Mouse (Mus musculus): ENCODE data around the gene Olfr1124. TPM values are rescaled to one million over a fixed set of nuclear protein-coding genes. Genes with fewer than 3 reads are reported as not detected.
"Not testable (repeated sequence)": the region's sequence is repeated elsewhere in the genome, so short reads cannot be mapped to it uniquely, and the experiment has no call there.

Gene Olfr1124
- not detected in 2 replicates for total RNA-seq (2014; fragmentation: Nextera tagmentation)
- 0.16 TPM in 1 of 2 replicates, not detected in the other for total RNA-seq (2017)
- polyA plus RNA-seq (2012) = not detected in 2 replicates

DNA sequence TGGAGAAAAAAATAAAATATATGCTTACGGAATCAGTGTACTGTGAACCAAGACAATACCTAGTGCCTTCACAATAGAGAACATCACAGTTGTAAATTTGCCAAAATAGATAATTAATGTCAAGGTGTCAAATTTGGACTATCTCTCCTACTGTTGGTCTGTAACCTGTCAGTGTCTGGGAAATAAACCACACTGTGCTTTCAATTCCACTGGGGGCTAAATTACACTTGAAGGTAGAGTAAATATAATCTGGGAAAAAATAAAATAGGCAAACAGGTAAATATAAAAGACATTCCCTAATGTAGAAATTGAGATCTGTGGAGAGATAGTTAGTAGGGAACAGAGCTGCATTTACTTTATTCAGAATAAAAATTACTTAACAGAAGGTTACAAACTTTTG is at the start of gene Olfr1124:
Olfr1124 (plus strand) TSS at position 301 of the 400 bp plus-strand sequence.
- ATAC-seq (ENCODE audit: extremely low read depth, insufficient number of reproducible peaks, low FRiP score, poor library complexity, severe bottlenecking) = no peak
- Histone ChIP-seq H3K36me3 (replicated peaks) (no peaks in the 10 kb centered on the region), H3K9me3 (replicated peaks) (0 out of 2 replicates have a peak, but pooled peaks cover 2% of the 10 kb centered on the region), H3K4me3 (ENCODE audit: low read depth, low read length) (no peak within 1 kb of the TSS), H3K4me1 (ENCODE audit: insufficient read depth, low read depth, low read length) (no peaks in the 10 kb centered on the region), H3K27me3 (ENCODE audit: insufficient read depth, low read length) (no peaks in the 10 kb centered on the region)
- no peak for TF ChIP-seq CTCF (IDR thresholded peaks at IDR 0.05; ENCODE audit: low read depth, low read length)
- no peak for TF ChIP-seq GATA1 (IDR thresholded peaks at IDR 0.05; ENCODE audit: borderline replicate concordance, low read length)
- no peak for TF ChIP-seq POLR2AphosphoS5 (IDR thresholded peaks at IDR 0.05; ENCODE audit: insufficient replicate concordance, low read depth, low read length)
- TF ChIP-seq TAL1 (conservative IDR thresholded peaks at IDR 0.05; ENCODE audit: low read depth, low read length) = no peak
- TF ChIP-seq GATA2 (IDR thresholded peaks at IDR 0.05; ENCODE audit: borderline replicate concordance, low read depth, low read length) = no peak
- no peak for DNase-seq (ENCODE audit: low spot score)

DNA sequence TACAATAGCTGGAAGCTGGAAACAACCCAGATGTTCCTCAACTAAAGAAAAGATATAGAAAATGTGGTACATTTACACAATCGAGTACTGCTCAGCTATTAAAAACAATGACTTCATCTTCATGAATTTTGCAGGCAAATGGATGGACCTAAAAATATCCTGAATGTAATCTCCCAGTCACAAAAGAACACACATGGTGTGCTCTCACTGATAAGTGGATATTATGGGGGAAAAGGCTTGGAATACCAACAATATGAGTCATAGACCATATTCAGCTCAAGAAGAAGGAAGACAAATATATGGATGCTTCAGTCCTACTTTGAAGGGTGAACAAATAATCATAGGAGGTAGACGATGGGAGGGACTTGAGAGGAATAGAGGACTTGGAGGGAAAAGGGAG is 46.1 kb upstream of the Olfr1124 start:
- no peak for ATAC-seq (ENCODE audit: extremely low read depth, insufficient number of reproducible peaks, low FRiP score, poor library complexity, severe bottlenecking)
- no peak for DNase-seq (ENCODE audit: low spot score)

DNA sequence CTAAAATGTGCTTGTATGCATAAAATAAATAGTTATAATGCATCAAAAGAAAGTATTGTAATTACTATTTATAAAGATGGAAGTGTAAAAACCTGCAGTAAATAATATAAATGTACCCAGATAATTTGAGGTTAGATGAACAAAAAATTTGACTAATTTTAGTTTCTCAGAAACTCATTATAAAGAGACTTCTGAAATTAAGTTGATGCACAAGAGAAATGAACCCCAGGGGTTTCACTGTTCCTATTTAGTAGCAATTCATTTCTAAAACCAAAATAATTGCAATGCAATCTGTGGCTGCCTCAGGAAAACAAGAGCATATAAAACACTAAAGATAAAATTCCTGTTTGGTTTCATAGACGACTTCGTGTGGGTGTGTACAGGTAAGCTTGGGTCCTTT is 44.5 kb upstream of the Olfr1124 start, which contains the start of gene Olfr1122:
Olfr1122 (plus strand) TSS at position 301 of the 400 bp plus-strand sequence.
- Histone ChIP-seq H3K9me3 (replicated peaks) (no peaks in the 10 kb centered on the region), H3K27me3 (ENCODE audit: insufficient read depth, low read length) (no peaks in the 10 kb centered on the region), H3K4me3 (ENCODE audit: low read depth, low read length) (no peak within 1 kb of the TSS), H3K4me1 (ENCODE audit: insufficient read depth, low read depth, low read length) (no peaks in the 10 kb centered on the region), H3K36me3 (replicated peaks) (no peaks in the 10 kb centered on the region)
- DNase-seq (ENCODE audit: low spot score) (no peak), ATAC-seq (ENCODE audit: extremely low read depth, insufficient number of reproducible peaks, low FRiP score, poor library complexity, severe bottlenecking) (no peak)
- TF ChIP-seq TAL1 (conservative IDR thresholded peaks at IDR 0.05; ENCODE audit: low read depth, low read length) = no peak
- TF ChIP-seq CTCF (IDR thresholded peaks at IDR 0.05; ENCODE audit: low read depth, low read length) = no peak
- TF ChIP-seq GATA1 (IDR thresholded peaks at IDR 0.05; ENCODE audit: borderline replicate concordance, low read length) = no peak
- TF ChIP-seq POLR2AphosphoS5 (IDR thresholded peaks at IDR 0.05; ENCODE audit: insufficient replicate concordance, low read depth, low read length) = no peak
- TF ChIP-seq GATA2 (IDR thresholded peaks at IDR 0.05; ENCODE audit: borderline replicate concordance, low read depth, low read length) = no peak

More for the DNA sequence above, 46.1 kb upstream of the Olfr1124 start:
- H3K9me3 ChIP-seq (replicated peaks) = no peaks in the 10 kb centered on the region
- H3K27me3 ChIP-seq (ENCODE audit: insufficient read depth, low read length) = no peaks in the 10 kb centered on the region
- H3K36me3 ChIP-seq (replicated peaks) = no peaks in the 10 kb centered on the region
- no peaks in the 10 kb centered on the region for H3K4me1 ChIP-seq (ENCODE audit: insufficient read depth, low read depth, low read length)
- H3K4me3 ChIP-seq (ENCODE audit: low read depth, low read length) = no peak overlapping the region
- no peak for TF ChIP-seq GATA1 (IDR thresholded peaks at IDR 0.05; ENCODE audit: borderline replicate concordance, low read length)
- no peak for TF ChIP-seq POLR2AphosphoS5 (IDR thresholded peaks at IDR 0.05; ENCODE audit: insufficient replicate concordance, low read depth, low read length)
- TF ChIP-seq GATA2 (IDR thresholded peaks at IDR 0.05; ENCODE audit: borderline replicate concordance, low read depth, low read length) = no peak
- no peak for TF ChIP-seq CTCF (IDR thresholded peaks at IDR 0.05; ENCODE audit: low read depth, low read length)
- TF ChIP-seq TAL1 (conservative IDR thresholded peaks at IDR 0.05; ENCODE audit: low read depth, low read length) = no peak

DNA sequence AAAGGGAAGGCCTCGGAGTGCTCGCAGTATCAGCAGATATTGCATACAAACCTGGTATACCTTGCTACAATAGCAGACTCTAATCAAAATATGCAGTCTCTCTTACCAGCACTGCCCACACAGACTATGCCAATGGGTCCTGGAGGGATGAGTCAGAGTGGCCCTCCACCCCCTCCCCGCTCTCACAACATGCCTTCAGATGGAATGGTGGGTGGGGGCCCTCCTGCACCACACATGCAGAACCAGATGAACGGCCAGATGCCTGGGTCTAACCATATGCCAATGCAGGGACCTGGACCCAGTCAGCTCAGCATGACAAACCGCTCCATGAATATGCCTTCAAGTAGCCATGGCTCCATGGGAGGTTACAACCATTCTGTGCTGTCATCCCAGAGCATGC is 36.5 kb upstream of the Olfr1124 start:
- not testable (repeated sequence) for H3K4me3 ChIP-seq (ENCODE audit: low read depth, low read length)
- ATAC-seq (ENCODE audit: extremely low read depth, insufficient number of reproducible peaks, low FRiP score, poor library complexity, severe bottlenecking) = 0 out of 2 replicates have a peak, but pooled peaks have one; percentile 1

DNA sequence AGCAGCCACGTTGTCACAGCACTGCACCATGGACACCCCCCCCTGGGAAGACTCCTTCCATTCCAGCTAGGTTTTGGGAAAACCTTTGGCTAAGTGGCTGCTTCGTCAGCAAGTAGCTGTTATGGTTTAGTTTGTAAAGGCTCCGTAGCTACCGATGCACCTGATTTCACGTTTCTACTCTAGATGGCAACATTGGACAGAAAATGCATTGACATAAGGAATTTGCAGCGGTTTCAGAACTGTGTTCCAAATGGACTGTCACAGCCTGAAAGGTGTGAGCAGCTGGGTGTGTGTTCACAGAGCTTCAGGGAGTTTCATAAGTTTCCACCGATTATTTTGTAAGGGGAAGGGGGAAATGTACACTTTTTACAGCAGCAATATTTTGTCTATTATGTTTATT is 35.4 kb upstream of the Olfr1124 start:
- DNase-seq (ENCODE audit: low spot score); ATAC-seq (ENCODE audit: extremely low read depth, insufficient number of reproducible peaks, low FRiP score, poor library complexity, severe bottlenecking); H3K4me1 ChIP-seq (ENCODE audit: insufficient read depth, low read depth, low read length); H3K36me3 ChIP-seq (replicated peaks); H3K4me3 ChIP-seq (ENCODE audit: low read depth, low read length); H3K27me3 ChIP-seq (ENCODE audit: insufficient read depth, low read length): not testable (repeated sequence)
- peaks cover 12% of the 10 kb centered on the region for H3K9me3 ChIP-seq (replicated peaks)

More for the DNA sequence above, 36.5 kb upstream of the Olfr1124 start:
- H3K4me1 ChIP-seq (ENCODE audit: insufficient read depth, low read depth, low read length); DNase-seq (ENCODE audit: low spot score); H3K36me3 ChIP-seq (replicated peaks); H3K27me3 ChIP-seq (ENCODE audit: insufficient read depth, low read length): not testable (repeated sequence)
- H3K9me3 ChIP-seq (replicated peaks) = peaks cover 12% of the 10 kb centered on the region

DNA sequence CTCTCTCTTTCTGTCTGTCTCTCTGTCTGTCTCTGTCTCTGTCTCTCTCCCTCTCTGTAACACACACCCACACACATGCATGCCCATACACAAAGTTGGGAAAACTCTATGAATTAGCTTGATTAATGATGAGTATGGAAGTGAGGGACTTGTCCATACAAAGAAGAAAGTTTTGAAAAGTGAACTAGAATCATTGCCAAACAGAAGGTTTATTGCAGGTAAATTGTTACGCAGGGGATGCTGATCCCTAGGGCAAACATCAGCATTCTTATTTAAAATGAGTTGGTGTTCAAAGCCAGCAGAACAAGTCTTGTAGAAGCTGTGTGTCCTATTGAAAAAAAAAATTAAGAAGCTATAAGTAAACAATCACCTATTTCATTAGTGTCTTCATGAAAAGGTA is 13.7 kb upstream of the Olfr1124 start, which contains the start of gene Olfr1123:
Olfr1123 (plus strand) TSS at position 301 of the 400 bp plus-strand sequence.
- no peaks in the 10 kb centered on the region for H3K27me3 ChIP-seq (ENCODE audit: insufficient read depth, low read length)
- TF ChIP-seq POLR2AphosphoS5 (IDR thresholded peaks at IDR 0.05; ENCODE audit: insufficient replicate concordance, low read depth, low read length) (no peak), TAL1 (conservative IDR thresholded peaks at IDR 0.05; ENCODE audit: low read depth, low read length) (no peak), GATA1 (IDR thresholded peaks at IDR 0.05; ENCODE audit: borderline replicate concordance, low read length) (no peak), GATA2 (IDR thresholded peaks at IDR 0.05; ENCODE audit: borderline replicate concordance, low read depth, low read length) (no peak)
- H3K4me1 ChIP-seq (ENCODE audit: insufficient read depth, low read depth, low read length) = no peaks in the 10 kb centered on the region
- no peaks in the 10 kb centered on the region for H3K9me3 ChIP-seq (replicated peaks)
- no peak for DNase-seq (ENCODE audit: low spot score)
- H3K36me3 ChIP-seq (replicated peaks) = no peaks in the 10 kb centered on the region
- no peak for ATAC-seq (ENCODE audit: extremely low read depth, insufficient number of reproducible peaks, low FRiP score, poor library complexity, severe bottlenecking)
- H3K4me3 ChIP-seq (ENCODE audit: low read depth, low read length) = no peak within 1 kb of the TSS

DNA sequence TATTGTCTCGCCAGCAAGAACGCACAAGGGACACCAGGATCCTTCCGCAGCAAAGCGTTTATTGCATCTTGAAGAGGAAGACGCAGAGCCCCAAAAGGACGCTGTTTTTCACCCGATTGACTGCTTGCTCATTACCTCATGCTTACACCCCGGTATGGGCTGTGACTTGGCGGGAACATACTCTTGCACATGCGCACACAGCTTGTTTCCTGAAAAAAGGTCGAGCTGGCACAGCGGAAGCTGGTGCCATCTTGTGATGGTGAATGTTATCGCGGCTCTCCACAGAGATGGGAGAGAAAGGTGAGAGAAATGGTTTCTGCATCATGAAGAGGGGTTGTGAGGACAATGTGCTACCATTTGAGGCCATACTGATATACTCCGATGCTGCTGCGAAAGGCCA is 7.7 kb downstream of the Olfr1124 start:
- H3K4me1 ChIP-seq (ENCODE audit: insufficient read depth, low read depth, low read length) = no peaks in the 10 kb centered on the region
- no peak for ATAC-seq (ENCODE audit: extremely low read depth, insufficient number of reproducible peaks, low FRiP score, poor library complexity, severe bottlenecking)
- no peak overlapping the region for H3K4me3 ChIP-seq (ENCODE audit: low read depth, low read length)
- peaks cover 10% of the 10 kb centered on the region for H3K9me3 ChIP-seq (replicated peaks)
- H3K36me3 ChIP-seq (replicated peaks) = no peaks in the 10 kb centered on the region
- TF ChIP-seq GATA2 (IDR thresholded peaks at IDR 0.05; ENCODE audit: borderline replicate concordance, low read depth, low read length) (no peak), TAL1 (conservative IDR thresholded peaks at IDR 0.05; ENCODE audit: low read depth, low read length) (no peak), CTCF (IDR thresholded peaks at IDR 0.05; ENCODE audit: low read depth, low read length) (no peak), POLR2AphosphoS5 (IDR thresholded peaks at IDR 0.05; ENCODE audit: insufficient replicate concordance, low read depth, low read length) (no peak), GATA1 (IDR thresholded peaks at IDR 0.05; ENCODE audit: borderline replicate concordance, low read length) (no peak)
- no peak for DNase-seq (ENCODE audit: low spot score)
- H3K27me3 ChIP-seq (ENCODE audit: insufficient read depth, low read length) = no peaks in the 10 kb centered on the region
